Mouse (Mus musculus): ENCODE data around the gene Pagr1a. TPM values are rescaled to one million over a fixed set of nuclear protein-coding genes. Genes with fewer than 3 reads are reported as not detected.
A peak's percentile ranks its signal among the peaks of the same experiment; 100 is the strongest.

Pagr1a gene
- polyA plus RNA-seq, 2 experiments = 31.9 to 47.6 TPM

DNA sequence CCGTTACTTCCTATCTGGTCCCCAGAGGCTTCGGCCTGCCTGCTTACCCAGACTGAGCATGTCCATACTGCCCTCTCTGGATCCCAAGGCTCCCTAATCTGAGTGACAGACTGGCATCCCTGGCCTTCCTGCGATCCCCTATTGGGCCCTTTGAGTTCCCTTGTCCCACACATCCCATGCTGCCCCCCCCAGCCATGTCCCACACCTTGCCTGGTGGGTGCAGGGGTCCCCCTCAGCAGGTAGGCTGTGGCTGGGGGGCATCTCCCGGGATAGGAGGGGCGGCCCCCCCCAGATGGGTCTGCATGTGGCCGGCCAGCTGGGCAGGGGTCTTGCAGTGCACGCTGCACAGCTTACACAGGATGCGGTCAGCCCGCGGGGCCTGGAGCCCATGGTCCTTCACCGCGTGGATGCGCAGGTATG is 6.1 kb upstream of the Pagr1a start:
- TF ChIP-seq POLR2A (IDR thresholded peaks at IDR 0.05; ENCODE audit: borderline replicate concordance, extremely low read depth, insufficient read depth, insufficient read length) = no peak
- Histone ChIP-seq H3K36me3 (ENCODE audit: control insufficient read depth, insufficient read depth, low read length) (peaks cover 40% of the 10 kb centered on the region), H3K9me3 (ENCODE audit: control insufficient read depth, low read length) (no peaks in the 10 kb centered on the region), H3K9ac (ENCODE audit: low read depth, low read length, severe bottlenecking) (peak overlapping the region; percentile 97), H3K27me3 (ENCODE audit: control insufficient read depth, insufficient read depth, low read length) (no peaks in the 10 kb centered on the region), H3K27ac (replicated peaks; ENCODE audit: low read depth, low read length) (no peak overlapping the region), H3K4me3 (replicated peaks; ENCODE audit: low read length) (peak overlapping the region; percentile 96), H3K4me1 (ENCODE audit: control insufficient read depth, insufficient read depth, low read length) (peaks cover 55% of the 10 kb centered on the region), H3K4me2 (replicated peaks; ENCODE audit: low read depth, low read length, severe bottlenecking) (peak overlapping the region; percentile 90)
- ATAC-seq (ENCODE audit: low FRiP score, low read depth) (no peak), DNase-seq (ENCODE audit: low spot score) (no peak)
- WGBS = 74% methylated on average over 13 of the region's 13 CpGs

DNA sequence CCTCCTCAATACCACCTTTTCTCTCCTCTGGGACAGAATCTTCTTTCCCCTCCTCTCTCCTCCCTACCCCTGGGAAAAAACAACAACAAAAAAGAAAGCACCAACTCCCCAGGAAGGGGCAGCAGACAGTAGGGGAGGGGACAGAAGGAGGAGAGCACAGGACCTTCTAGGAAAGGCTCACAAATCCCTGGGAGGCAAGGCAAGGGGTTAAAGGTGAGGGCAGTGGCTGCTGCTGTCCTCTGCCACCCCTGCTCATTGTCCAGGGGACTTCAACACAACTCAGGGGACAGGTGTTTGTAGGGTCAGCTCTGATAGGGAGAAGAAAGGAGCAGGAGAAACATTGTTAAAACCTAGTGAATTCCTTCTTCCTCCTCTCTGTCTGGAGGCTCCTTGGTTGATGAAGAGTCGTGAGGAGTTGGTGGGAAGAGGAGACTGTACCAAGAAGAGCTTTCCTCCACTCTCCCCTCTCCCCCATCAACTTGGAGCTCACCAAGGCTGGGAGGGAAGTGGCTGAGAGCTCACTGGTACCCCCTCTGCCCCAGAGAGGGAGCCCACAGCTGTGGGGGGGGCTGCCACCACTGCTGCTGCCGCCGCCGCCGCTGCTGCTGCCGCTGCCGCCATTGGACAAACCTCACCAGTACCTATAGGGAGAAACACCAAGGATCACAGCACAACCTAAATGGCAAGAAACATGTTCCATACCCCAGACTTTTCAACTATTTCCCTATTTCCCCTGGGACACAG is 5.5 kb upstream of the Pagr1a start:
- peak overlapping the region; percentile 96; the same call in 1 of the 2 replicates for H3K4me3 ChIP-seq (replicated peaks; ENCODE audit: low read length)
- no peak for ATAC-seq (ENCODE audit: low FRiP score, low read depth)

DNA sequence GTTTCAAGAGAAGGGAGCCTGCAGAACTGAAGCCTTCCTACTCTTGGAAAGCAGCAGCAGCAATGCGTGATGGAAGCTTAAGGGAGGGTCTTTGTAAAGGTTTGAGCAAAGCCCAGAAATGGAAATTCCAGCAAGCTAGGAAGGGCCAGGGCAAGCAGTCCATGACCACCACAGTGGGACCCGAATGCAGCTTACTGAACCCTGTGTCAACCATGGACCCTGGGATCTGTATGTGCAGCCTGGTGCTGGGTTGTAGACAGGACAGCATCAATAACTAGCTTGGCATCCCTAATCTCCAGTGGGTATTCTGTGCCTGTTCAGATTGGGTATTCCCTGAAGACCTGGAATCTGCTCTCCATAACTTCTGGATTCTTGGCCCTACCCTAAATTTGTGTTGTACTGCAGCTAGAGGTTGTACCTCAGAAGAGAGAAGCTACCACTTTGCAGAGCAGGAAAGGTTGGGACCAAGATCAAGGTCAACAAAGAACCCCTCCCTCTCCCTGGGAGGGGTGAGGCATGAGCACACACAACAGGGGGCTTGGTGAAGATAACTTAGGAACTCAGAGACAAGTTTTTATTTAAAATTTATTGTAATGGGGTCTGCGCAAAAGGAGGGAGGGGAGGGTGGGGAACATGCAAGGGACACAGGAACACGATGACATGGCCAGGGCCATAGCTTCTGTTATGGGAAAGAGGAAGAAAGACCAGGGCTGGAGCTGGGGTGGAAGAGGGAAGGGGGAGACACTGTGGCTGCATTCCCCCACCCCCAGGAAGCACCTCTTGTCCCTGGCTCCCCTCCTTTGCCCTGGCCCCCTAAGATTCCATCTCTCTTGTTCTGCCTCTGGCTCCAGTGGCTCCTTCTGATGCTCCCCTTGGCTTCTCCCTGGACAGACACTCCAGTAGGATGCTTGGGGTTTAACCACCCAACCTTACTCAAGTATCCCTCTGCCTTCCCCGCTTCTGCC is 4.7 kb upstream of the Pagr1a start:
- Histone ChIP-seq H3K27me3 (ENCODE audit: control insufficient read depth, insufficient read depth, low read length) (no peaks in the 10 kb centered on the region), H3K36me3 (ENCODE audit: control insufficient read depth, insufficient read depth, low read length) (peaks cover 40% of the 10 kb centered on the region), H3K4me2 (replicated peaks; ENCODE audit: low read depth, low read length, severe bottlenecking) (peak overlapping the region; percentile 85), H3K4me1 (ENCODE audit: control insufficient read depth, insufficient read depth, low read length) (peaks cover 56% of the 10 kb centered on the region), H3K4me3 (replicated peaks; ENCODE audit: low read length) (peak overlapping the region; percentile 61), H3K9ac (ENCODE audit: low read depth, low read length, severe bottlenecking) (peak overlapping the region; percentile 72), H3K9me3 (ENCODE audit: control insufficient read depth, low read length) (no peaks in the 10 kb centered on the region), H3K27ac (replicated peaks; ENCODE audit: low read depth, low read length) (peak overlapping the region; percentile 76)
- ATAC-seq (ENCODE audit: low FRiP score, low read depth) (no peak), DNase-seq (ENCODE audit: low spot score) (no peak)
- 47% methylated on average over 5 of the region's 5 CpGs for WGBS
- TF ChIP-seq POLR2A (IDR thresholded peaks at IDR 0.05; ENCODE audit: borderline replicate concordance, extremely low read depth, insufficient read depth, insufficient read length) = no peak

More for the DNA sequence above, 5.5 kb upstream of the Pagr1a start:
- H3K9me3 ChIP-seq (ENCODE audit: control insufficient read depth, low read length) = no peaks in the 10 kb centered on the region
- H3K27me3 ChIP-seq (ENCODE audit: control insufficient read depth, insufficient read depth, low read length) = no peaks in the 10 kb centered on the region
- no peak for TF ChIP-seq POLR2A (IDR thresholded peaks at IDR 0.05; ENCODE audit: borderline replicate concordance, extremely low read depth, insufficient read depth, insufficient read length)
- 83% methylated on average over 7 of the region's 7 CpGs for WGBS
- peak overlapping the region; percentile 0; the same call in 1 of the 2 replicates for H3K4me2 ChIP-seq (replicated peaks; ENCODE audit: low read depth, low read length, severe bottlenecking)
- no peak overlapping the region; the same call in 1 of the 2 replicates for H3K27ac ChIP-seq (replicated peaks; ENCODE audit: low read depth, low read length)
- peaks cover 40% of the 10 kb centered on the region for H3K36me3 ChIP-seq (ENCODE audit: control insufficient read depth, insufficient read depth, low read length)
- H3K9ac ChIP-seq (ENCODE audit: low read depth, low read length, severe bottlenecking) = peak overlapping the region; percentile 97; the same call in 1 of the 2 replicates
- peaks cover 55% of the 10 kb centered on the region for H3K4me1 ChIP-seq (ENCODE audit: control insufficient read depth, insufficient read depth, low read length)
- DNase-seq (ENCODE audit: low spot score) = no peak

DNA sequence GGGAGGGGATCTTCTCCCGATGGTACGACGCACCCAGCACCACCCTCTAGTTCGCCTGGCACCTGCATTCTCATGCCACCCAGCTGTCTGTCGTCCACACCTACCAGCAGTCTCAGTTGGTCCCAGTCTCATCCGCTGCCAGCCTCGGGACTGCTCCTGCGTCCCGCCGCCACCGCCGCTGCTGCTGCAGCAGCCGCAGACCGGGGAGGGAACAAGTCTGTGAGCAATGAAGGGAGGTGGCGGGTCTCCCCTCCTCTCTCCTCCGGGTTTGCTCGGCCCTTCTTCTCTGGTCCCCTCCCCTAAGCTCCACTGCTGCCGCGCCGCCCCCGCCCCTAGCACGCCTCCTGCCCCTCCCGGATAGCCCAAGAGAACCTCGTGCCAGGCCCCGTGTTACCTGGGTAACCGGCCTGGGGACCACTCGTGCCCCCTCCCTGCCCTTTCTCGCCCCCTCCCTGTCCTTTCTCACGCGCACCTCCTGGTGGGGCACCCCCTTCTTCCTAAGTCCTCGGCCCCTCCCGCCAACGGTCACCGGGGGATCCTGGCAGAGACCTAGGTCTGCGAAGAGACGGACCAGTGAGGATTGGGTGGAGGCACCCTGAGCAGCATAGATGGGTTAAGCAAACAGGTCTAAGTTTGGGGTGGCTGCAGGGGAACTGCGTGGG is 3.9 kb upstream of the Pagr1a start, which contains the start of the genes Gm42742 and Prrt2:
Gene Gm42742, minus strand, starts transcription at position 197 of the 662 bp plus-strand sequence.
Gene Prrt2, minus strand, starts transcription at position 311 of the 662 bp plus-strand sequence.
- H3K27ac ChIP-seq (replicated peaks; ENCODE audit: low read depth, low read length) = peak within 1 kb of the TSS; percentile 76
- peaks cover 57% of the 10 kb centered on the region for H3K4me1 ChIP-seq (ENCODE audit: control insufficient read depth, insufficient read depth, low read length)
- H3K9me3 ChIP-seq (ENCODE audit: control insufficient read depth, low read length) = no peaks in the 10 kb centered on the region
- peak within 1 kb of the TSS; percentile 85 for H3K4me2 ChIP-seq (replicated peaks; ENCODE audit: low read depth, low read length, severe bottlenecking)
- TF ChIP-seq POLR2A (IDR thresholded peaks at IDR 0.05; ENCODE audit: borderline replicate concordance, extremely low read depth, insufficient read depth, insufficient read length) = peak; percentile 55; the same call in 1 of the 2 replicates
- H3K36me3 ChIP-seq (ENCODE audit: control insufficient read depth, insufficient read depth, low read length) = peaks cover 41% of the 10 kb centered on the region
- 1% methylated on average over 31 of the region's 37 CpGs for WGBS
- H3K4me3 ChIP-seq (replicated peaks; ENCODE audit: low read length) = peak within 1 kb of the TSS; percentile 61
- peak; percentile 83 for DNase-seq (ENCODE audit: low spot score)
- peak within 1 kb of the TSS; percentile 72 for H3K9ac ChIP-seq (ENCODE audit: low read depth, low read length, severe bottlenecking)
- no peaks in the 10 kb centered on the region for H3K27me3 ChIP-seq (ENCODE audit: control insufficient read depth, insufficient read depth, low read length)
- ATAC-seq (ENCODE audit: low FRiP score, low read depth) = peak; percentile 55

Data from limb, embryonic 14.5 days (tissue).